Mouse (Mus musculus): ENCODE data around the gene Cnn1. TPM values are rescaled to one million over a fixed set of nuclear protein-coding genes. Genes with fewer than 3 reads are reported as not detected.

The Cnn1 gene
- polyA plus RNA-seq, 1 experiment from 2014 or later, result 303 TPM

DNA sequence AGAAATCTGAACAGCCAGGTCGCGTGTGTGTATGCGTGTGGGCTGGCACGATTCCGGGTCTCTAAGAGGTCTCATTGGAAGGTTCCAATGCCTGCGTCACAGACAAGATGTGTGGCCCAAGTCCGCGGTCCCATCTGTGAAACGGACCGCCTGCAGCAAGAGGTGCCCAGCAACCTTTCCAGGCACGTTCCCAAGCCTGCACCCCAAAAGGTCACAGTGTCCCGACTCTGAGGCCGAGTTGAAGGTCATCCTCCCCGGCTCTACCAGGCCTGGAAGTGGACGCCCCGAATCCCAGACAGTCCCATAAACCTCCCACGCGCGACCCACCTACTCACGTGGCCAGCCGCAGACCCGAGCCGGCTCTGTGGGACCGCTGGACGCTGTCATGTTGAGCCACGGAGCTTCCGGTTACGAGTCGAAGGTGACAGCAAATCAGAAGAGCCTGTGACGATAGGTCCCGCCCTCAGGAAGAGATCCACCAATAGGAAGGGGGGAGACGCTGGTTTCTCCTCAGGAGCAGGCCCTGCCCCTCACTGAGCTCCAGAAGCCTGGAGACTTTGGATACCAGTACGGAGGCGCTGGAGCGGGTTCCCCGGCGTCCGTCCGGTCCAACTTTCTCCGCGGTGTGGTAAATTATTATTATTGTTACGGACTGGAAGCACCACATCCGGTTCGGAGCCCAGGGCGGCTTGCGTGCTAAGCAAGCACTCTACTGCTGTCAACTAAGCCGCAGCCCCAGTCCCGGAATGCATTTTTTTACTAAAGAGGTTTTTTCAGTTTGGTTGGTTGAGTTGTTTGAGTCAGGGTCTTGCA lies 13.8 kb upstream of the Cnn1 start, which contains the start of gene Ecsit:
Gene Ecsit (minus strand): TSS at position 417 of the 813 bp plus-strand sequence.
- Histone ChIP-seq H3K4me3 (replicated peaks) (peak within 1 kb of the TSS; percentile 71), H3K9me3 (no peaks in the 10 kb centered on the region), H3K9ac (peak within 1 kb of the TSS; percentile 68), H3K36me3 (no peaks in the 10 kb centered on the region), H3K27me3 (replicated peaks) (no peaks in the 10 kb centered on the region), H3K27ac (peak within 1 kb of the TSS; percentile 83), H3K4me1 (replicated peaks) (peaks cover 8% of the 10 kb centered on the region), H3K4me2 (replicated peaks) (peak within 1 kb of the TSS; percentile 75)
- ATAC-seq, result peak; percentile 100
- WGBS, result under 1% methylated on average over 48 of the region's 48 CpGs

DNA sequence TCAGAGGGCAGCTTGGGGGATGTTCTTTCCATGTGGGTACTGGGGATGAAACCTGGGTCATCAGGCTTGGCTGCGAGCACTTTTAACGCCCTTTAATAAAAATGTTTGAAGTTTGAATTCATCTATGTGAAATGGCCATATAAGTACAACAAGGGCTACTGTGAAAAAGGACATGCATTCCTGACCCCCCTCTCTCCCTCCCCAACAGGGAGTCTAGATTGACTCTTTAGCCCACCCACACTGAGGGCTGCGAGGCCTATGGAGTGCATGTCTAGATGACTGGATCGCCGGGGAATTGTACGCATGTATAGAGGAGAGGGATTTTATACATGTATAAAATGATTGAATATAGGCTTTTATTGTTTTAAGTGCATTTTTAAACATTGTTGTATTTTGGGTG lies 13.0 kb upstream of the Cnn1 start:
- Histone ChIP-seq H3K9ac (peak overlapping the region; percentile 68), H3K27me3 (replicated peaks) (no peaks in the 10 kb centered on the region), H3K9me3 (no peaks in the 10 kb centered on the region), H3K36me3 (no peaks in the 10 kb centered on the region), H3K4me1 (replicated peaks) (peaks cover 8% of the 10 kb centered on the region), H3K4me3 (replicated peaks) (peak overlapping the region; percentile 71), H3K4me2 (replicated peaks) (peak overlapping the region; percentile 75), H3K27ac (peak overlapping the region; percentile 83)
- ATAC-seq, result no peak
- WGBS, result 42% methylated on average over 6 of the region's 6 CpGs

DNA sequence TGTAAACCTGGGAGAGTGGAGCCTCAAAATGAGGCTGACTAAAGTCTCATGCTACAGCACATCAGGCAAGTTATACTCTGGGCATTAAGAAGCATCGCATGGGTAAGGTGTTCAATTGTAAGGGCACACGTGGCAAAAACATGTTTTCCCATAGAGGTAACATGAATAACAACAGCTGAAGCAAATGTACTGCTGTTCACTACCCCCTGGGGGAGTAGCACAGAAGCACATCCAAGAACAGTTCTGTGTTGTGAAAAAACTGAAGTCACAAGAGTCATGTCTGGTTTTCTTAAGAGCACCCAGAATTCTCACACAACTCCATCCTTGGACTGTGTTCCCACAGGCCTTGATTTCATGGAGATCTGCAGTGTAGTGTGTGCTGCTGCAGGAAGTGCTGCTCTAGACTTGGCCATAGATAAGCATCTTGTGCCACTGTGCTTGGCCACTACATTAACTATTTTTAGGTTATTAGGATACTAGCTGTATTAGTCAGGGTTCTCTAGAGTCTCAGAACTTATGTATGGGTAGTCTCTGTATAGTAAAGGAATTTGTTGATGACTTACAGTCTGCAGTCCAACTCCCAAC lies 11.9 kb upstream of the Cnn1 start:
- Histone ChIP-seq H3K4me1 (replicated peaks) (peaks cover 8% of the 10 kb centered on the region), H3K4me2 (replicated peaks) (no peak overlapping the region), H3K36me3 (no peaks in the 10 kb centered on the region), H3K27ac (no peak overlapping the region), H3K9me3 (no peaks in the 10 kb centered on the region), H3K9ac (no peak overlapping the region), H3K4me3 (replicated peaks) (no peak overlapping the region), H3K27me3 (replicated peaks) (no peaks in the 10 kb centered on the region)
- 87% methylated on average over 2 of the region's 2 CpGs for WGBS
- no peak for ATAC-seq

DNA sequence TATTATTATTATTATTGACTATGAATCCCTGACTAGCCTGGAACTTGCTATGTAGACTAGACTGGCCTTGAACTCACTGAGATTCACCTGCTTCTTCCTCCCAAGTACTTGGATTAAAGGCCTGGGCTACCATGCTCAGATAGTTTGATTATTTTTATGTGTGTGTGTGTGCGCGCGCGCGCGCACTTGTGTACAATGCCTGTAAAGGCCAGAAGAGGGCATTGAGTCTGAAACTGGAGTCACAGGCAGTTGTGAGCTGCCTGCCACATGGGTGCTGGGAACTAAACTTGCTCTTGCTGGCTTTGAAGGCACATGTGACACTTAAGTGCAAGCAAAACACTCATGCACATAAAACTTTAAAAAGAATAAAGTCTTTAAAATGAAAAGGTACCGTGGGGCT lies 9.7 kb upstream of the Cnn1 start:
- Histone ChIP-seq H3K9me3 (no peaks in the 10 kb centered on the region), H3K4me3 (replicated peaks) (no peak overlapping the region), H3K27me3 (replicated peaks) (no peaks in the 10 kb centered on the region), H3K4me2 (replicated peaks) (no peak overlapping the region), H3K4me1 (replicated peaks) (peaks cover 8% of the 10 kb centered on the region), H3K27ac (no peak overlapping the region), H3K36me3 (no peaks in the 10 kb centered on the region), H3K9ac (no peak overlapping the region)
- WGBS, result 95% methylated on average over 7 of the region's 7 CpGs
- no peak for ATAC-seq

DNA sequence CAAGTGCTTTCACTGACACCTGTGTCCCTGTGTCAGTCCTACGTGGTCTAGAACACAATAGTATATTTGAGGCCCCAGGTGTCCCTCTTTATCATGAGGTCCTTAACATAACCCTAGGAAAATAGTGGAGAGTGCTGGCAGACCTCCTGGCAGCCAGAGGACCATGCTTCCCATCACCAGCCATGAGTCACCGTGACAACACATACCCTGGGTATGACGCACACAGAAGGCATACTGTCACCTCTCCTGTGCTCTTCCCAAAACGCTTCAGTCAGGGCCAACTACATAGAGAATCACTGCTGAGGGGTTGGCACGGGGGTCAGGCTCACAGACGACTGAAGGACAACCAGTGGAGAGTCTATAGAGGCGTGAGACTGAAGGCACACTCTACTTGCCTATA lies 9.0 kb upstream of the Cnn1 start:
- no peak overlapping the region for H3K4me3 ChIP-seq (replicated peaks)
- H3K36me3 ChIP-seq, result no peaks in the 10 kb centered on the region
- H3K4me1 ChIP-seq (replicated peaks), result peaks cover 6% of the 10 kb centered on the region
- H3K27me3 ChIP-seq (replicated peaks), result no peaks in the 10 kb centered on the region
- no peak for ATAC-seq
- no peak overlapping the region for H3K9ac ChIP-seq
- no peaks in the 10 kb centered on the region for H3K9me3 ChIP-seq
- no peak overlapping the region for H3K4me2 ChIP-seq (replicated peaks)
- no peak overlapping the region for H3K27ac ChIP-seq
- 78% methylated on average over 7 of the region's 7 CpGs for WGBS

DNA sequence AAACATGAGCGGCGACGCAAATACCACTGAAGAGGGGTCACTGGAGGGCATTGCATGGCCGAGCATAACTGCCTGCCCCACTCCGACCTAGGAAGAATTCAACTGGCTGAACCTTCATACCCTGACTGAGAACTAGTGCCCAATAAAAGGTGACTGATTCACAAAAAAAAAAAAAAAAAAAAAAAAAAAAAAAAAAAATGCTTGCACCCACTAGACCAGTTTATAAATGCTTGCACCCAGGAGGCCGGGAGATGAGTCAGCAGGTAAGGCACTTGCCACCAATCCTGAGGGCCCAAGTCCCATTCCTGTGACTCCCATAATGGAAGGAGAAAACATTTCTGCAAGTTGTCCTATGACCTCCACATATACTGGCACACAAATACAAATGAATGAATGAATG lies 6.3 kb upstream of the Cnn1 start:
- Histone ChIP-seq H3K27ac (no peak overlapping the region), H3K4me1 (replicated peaks) (peaks cover 4% of the 10 kb centered on the region), H3K4me3 (replicated peaks) (no peak overlapping the region), H3K36me3 (no peaks in the 10 kb centered on the region), H3K4me2 (replicated peaks) (no peak overlapping the region), H3K9me3 (no peaks in the 10 kb centered on the region), H3K27me3 (replicated peaks) (no peaks in the 10 kb centered on the region), H3K9ac (no peak overlapping the region)
- WGBS, result 84% methylated on average over 6 of the region's 6 CpGs
- no peak for ATAC-seq

DNA sequence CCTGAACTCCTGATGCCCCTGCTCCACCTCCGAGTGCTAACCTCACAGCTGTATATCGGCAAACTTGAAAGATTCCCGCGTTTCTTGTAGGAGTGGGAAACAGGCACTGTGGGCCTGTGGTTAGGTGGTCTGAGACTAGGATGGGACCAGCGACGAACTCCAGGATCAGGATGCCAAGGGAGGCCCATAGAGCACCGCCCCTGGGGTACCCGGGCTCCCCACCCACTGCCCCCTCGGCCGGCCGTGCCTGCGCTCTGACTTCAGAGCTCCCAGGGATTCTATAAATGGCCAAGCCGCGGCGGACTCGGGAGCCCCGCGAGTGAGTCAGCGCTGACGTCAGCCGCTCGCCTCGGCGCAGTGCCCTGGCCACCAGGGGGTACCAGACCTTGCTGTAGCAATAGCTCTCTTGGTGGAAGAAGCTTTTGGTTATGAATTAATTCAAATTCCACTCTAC lies 3.1 kb upstream of the Cnn1 start:
- Histone ChIP-seq H3K9ac (peak overlapping the region; percentile 43), H3K27ac (no peak overlapping the region), H3K4me2 (replicated peaks) (peak overlapping the region; percentile 77), H3K9me3 (no peaks in the 10 kb centered on the region), H3K4me3 (replicated peaks) (peak overlapping the region; percentile 33), H3K36me3 (no peaks in the 10 kb centered on the region), H3K27me3 (replicated peaks) (peaks cover 23% of the 10 kb centered on the region), H3K4me1 (replicated peaks) (peaks cover 13% of the 10 kb centered on the region)
- WGBS, result under 1% methylated on average over 24 of the region's 24 CpGs
- peak; percentile 85 for ATAC-seq

DNA sequence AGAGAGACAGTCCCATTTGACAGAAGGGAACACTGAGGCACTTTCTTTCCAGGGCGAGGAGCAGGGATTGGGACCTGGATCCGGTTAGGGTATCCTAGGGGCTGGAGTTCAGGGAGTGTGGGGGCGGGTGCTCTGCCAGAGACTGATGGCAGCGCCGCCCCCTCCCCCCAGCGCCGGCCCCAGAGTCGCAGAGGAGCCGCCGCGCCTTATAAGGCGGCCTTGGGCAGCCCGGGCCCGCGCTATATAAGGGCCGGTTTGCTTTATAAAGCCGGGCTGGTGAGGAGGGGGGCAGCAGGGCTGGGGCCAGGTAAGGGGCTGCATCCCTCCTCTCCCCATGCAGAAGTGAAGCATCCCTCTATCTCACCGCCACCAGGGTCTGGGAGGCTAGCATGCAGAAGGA lies 906 bp downstream of the Cnn1 start:
- peak overlapping the region; percentile 36 for H3K4me2 ChIP-seq (replicated peaks)
- H3K9ac ChIP-seq, result 0 out of 2 replicates have a peak overlapping the region, but pooled peaks have one; percentile 17
- peak; percentile 67 for ATAC-seq
- no peaks in the 10 kb centered on the region for H3K9me3 ChIP-seq
- WGBS, result 1% methylated on average over 18 of the region's 18 CpGs
- no peaks in the 10 kb centered on the region for H3K36me3 ChIP-seq
- peaks cover 24% of the 10 kb centered on the region for H3K27me3 ChIP-seq (replicated peaks)
- peaks cover 13% of the 10 kb centered on the region for H3K4me1 ChIP-seq (replicated peaks)
- H3K27ac ChIP-seq, result peak overlapping the region; percentile 64
- peak overlapping the region; percentile 22 for H3K4me3 ChIP-seq (replicated peaks)

DNA sequence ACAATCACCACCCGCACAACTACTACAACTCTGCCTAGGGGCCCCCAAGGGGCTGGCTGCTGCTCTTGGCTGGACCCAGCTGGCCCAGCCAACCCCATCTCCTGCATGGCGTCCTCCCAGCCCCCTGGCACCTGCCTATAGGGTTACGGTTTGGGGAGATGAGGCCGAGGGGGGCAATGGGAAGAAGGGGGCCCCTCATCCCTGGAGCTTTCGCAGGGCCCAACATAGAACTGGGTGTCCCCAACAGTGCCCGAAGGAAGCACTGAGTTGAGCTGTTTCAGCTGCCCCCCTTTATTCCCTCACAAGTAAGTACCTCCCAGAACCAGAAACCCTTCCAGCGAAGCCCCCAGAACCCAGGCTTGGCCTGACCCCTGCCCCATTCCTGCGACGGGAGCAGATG lies 9.2 kb downstream of the Cnn1 start:
- Histone ChIP-seq H3K4me1 (replicated peaks) (no peaks in the 10 kb centered on the region), H3K4me3 (replicated peaks) (no peak overlapping the region), H3K9me3 (no peaks in the 10 kb centered on the region), H3K9ac (no peak overlapping the region), H3K27me3 (replicated peaks) (no peaks in the 10 kb centered on the region), H3K4me2 (replicated peaks) (no peak overlapping the region), H3K36me3 (peaks cover 17% of the 10 kb centered on the region), H3K27ac (no peak overlapping the region)
- 89% methylated on average over 9 of the region's 9 CpGs for WGBS
- no peak for ATAC-seq

DNA sequence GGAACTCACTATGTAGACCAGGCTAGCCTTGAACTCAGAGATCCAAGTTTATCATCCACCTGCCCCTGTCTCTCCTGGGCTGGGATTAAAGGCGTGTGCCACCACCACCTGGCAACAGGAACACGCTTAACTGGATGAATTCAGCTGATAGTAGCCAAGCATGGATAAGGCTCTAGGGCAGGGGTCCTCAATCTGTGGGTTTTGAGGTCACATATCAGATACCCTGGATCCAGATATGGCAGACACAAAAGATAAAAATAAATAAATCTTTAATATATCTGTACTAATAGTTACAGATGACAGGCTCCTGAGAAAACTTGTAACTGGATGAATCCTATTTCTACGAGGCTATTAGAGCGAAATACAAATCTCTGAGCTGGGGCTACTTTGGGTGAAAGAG lies 16.6 kb downstream of the Cnn1 start:
- H3K27me3 ChIP-seq (replicated peaks), result no peaks in the 10 kb centered on the region
- no peak for ATAC-seq
- H3K9ac ChIP-seq, result 0 out of 2 replicates have a peak overlapping the region, but pooled peaks have one; percentile 86
- peak overlapping the region; percentile 86 for H3K4me3 ChIP-seq (replicated peaks)
- WGBS, result 91% methylated on average over 4 of the region's 4 CpGs
- H3K27ac ChIP-seq, result no peak overlapping the region
- H3K4me2 ChIP-seq (replicated peaks), result peak overlapping the region; percentile 86
- H3K36me3 ChIP-seq, result peaks cover 11% of the 10 kb centered on the region
- H3K9me3 ChIP-seq, result no peaks in the 10 kb centered on the region
- peaks cover 12% of the 10 kb centered on the region for H3K4me1 ChIP-seq (replicated peaks)

DNA sequence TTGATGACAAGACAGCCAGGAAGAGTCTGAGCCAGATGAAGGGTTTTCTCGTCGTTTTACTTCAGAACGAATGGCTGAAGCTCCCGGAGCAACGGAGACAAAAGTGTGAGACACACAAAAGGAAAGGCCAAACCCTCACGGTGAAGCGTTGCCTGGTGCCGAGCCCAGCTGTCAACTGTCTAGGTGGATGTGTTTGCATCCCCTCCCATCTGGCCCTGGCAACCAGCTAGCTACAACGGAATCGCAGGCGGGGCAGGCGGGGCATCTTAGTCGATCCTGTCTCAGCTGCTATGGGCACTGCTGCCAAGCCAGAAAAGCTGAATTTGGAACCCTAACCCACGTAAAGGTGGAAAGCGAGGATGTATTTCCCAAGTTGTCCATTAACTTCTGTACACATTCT lies 17.1 kb downstream of the Cnn1 start:
- peak overlapping the region; percentile 86 for H3K4me2 ChIP-seq (replicated peaks)
- ATAC-seq, result no peak
- peak overlapping the region; percentile 86 for H3K4me3 ChIP-seq (replicated peaks)
- no peaks in the 10 kb centered on the region for H3K27me3 ChIP-seq (replicated peaks)
- H3K36me3 ChIP-seq, result peaks cover 11% of the 10 kb centered on the region
- WGBS, result 20% methylated on average over 15 of the region's 15 CpGs
- peaks cover 12% of the 10 kb centered on the region for H3K4me1 ChIP-seq (replicated peaks)
- H3K27ac ChIP-seq, result no peak overlapping the region
- H3K9ac ChIP-seq, result peak overlapping the region; percentile 86
- H3K9me3 ChIP-seq, result no peaks in the 10 kb centered on the region

DNA sequence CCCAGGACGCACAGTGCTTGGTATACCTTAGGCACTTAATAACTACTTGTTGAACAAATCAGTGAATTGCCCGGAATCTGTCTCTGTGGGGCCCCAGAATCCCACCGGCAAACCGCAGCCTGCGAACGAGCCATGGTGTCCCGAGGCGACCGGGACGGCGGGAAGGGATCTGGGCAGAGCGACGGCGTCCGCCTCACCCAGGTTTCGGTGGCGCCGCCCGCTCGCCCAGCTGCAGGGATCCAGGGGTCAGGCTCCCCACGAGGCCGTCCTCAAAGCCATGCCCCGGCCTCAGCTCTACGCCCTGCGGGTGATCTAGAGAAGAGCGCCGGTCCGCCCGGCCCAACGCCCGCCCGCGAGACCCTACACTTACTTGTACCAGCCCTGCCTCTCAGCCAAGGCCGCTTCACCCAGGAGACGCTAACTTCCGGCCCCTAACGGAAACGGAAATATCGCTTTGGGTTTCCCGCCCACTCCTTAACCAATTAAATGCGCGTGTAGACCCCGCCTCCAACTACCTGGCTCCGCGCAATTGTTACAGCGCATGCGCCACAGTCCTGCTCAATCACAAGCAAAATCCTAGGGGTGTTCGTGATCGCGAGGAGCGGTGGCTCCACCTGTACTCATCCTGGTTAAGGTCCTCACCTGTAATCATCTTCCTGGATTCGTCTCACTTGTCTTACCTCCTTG lies 17.9 kb downstream of the Cnn1 start, which contains the start of gene Elof1:
Gene Elof1 (minus strand): TSS at position 433 of the 687 bp plus-strand sequence.
- Histone ChIP-seq H3K9ac (peak within 1 kb of the TSS; percentile 86), H3K36me3 (peaks cover 11% of the 10 kb centered on the region), H3K27me3 (replicated peaks) (no peaks in the 10 kb centered on the region), H3K27ac (peak within 1 kb of the TSS; percentile 68), H3K4me1 (replicated peaks) (peaks cover 12% of the 10 kb centered on the region), H3K4me2 (replicated peaks) (peak within 1 kb of the TSS; percentile 86), H3K4me3 (replicated peaks) (peak within 1 kb of the TSS; percentile 86), H3K9me3 (no peaks in the 10 kb centered on the region)
- WGBS, result under 1% methylated on average over 52 of the region's 52 CpGs
- ATAC-seq, result peak; percentile 97
